Mouse (Mus musculus) MEL (cell line): ENCODE measurements around the gene Tbc1d17.

Experiments used
- BHLHE40 ChIP-seq: IDR thresholded peaks from 2 replicates; pipeline ENCODE4 v1.6.1; 2012; ENCODE audit warnings: low read depth, mild to moderate bottlenecking, inconsistent platforms, low read length, improper control_type of control experiment, borderline replicate concordance
- CHD1 ChIP-seq: IDR thresholded peaks from 2 replicates; pipeline ENCODE4 v1.6.1; 2012; ENCODE audit warnings: low read depth, mild to moderate bottlenecking, inconsistent platforms, low read length, improper control_type of control experiment
- CHD2 ChIP-seq: IDR thresholded peaks from 2 replicates; pipeline ENCODE4 v1.6.1; 2011; ENCODE audit warnings: low read length, improper control_type of control experiment
- CTCF ChIP-seq, 3 experiments: IDR thresholded peaks in 2 of 3; conservative IDR thresholded peaks in 1 of 3; 2 replicates each; pipeline ENCODE4 v1.5.1; 2011 to 2012; ENCODE audit warnings: low read length in 3 of 3, low read depth in 2 of 3, mild to moderate bottlenecking in 2 of 3, improper control_type of control experiment in 1 of 3, inconsistent platforms in 1 of 3, mixed read lengths in 1 of 3, moderate library complexity in 1 of 3; ENCODE audit not compliant: control insufficient read depth in 1 of 3, insufficient read depth in 1 of 3, poor library complexity in 1 of 3, severe bottlenecking in 1 of 3
- ETS1 ChIP-seq: IDR thresholded peaks from 2 replicates; pipeline ENCODE4 v1.6.1; 2012; ENCODE audit warnings: low read depth, mild to moderate bottlenecking, inconsistent platforms, low read length, improper control_type of control experiment, moderate library complexity
- MAX ChIP-seq: IDR thresholded peaks from 2 replicates; pipeline ENCODE4 v1.6.1; 2011; ENCODE audit warnings: low read length, improper control_type of control experiment
- MEF2A ChIP-seq: IDR thresholded peaks from 2 replicates; pipeline ENCODE4 v1.6.1; 2014; ENCODE audit warnings: low read depth, mild to moderate bottlenecking, inconsistent platforms, low read length, improper control_type of control experiment; ENCODE audit not compliant: poor library complexity, insufficient replicate concordance, severe bottlenecking; ENCODE audit errors: extremely low read depth
- NRF1 ChIP-seq: IDR thresholded peaks from 2 replicates; pipeline ENCODE4 v1.6.1; 2014; ENCODE audit warnings: low read depth, mild to moderate bottlenecking, inconsistent platforms, low read length, improper control_type of control experiment, moderate library complexity; ENCODE audit not compliant: poor library complexity, insufficient read depth, severe bottlenecking
- POLR2A ChIP-seq, 2 experiments: IDR thresholded peaks; 2 replicates each; pipeline ENCODE4 v1.6.1; 2011 to 2012; ENCODE audit warnings: low read length in 2 of 2, mild to moderate bottlenecking in 2 of 2, control low read depth in 1 of 2, improper control_type of control experiment in 1 of 2, low read depth in 1 of 2, moderate library complexity in 1 of 2; ENCODE audit not compliant: control insufficient read depth in 1 of 2, insufficient read depth in 1 of 2, poor library complexity in 1 of 2
- SMC3 ChIP-seq: IDR thresholded peaks from 2 replicates; pipeline ENCODE4 v1.6.1; 2011; ENCODE audit warnings: low read depth, low read length, improper control_type of control experiment
- USF1 ChIP-seq: IDR thresholded peaks from 2 replicates; pipeline ENCODE4 v1.6.1; 2014; ENCODE audit warnings: low read depth, mild to moderate bottlenecking, inconsistent platforms, low read length, improper control_type of control experiment, moderate library complexity
- ZKSCAN1 ChIP-seq: IDR thresholded peaks from 2 replicates; pipeline ENCODE4 v1.6.1; 2012; ENCODE audit warnings: low read depth, mild to moderate bottlenecking, inconsistent platforms, low read length, improper control_type of control experiment, moderate library complexity

DNA sequence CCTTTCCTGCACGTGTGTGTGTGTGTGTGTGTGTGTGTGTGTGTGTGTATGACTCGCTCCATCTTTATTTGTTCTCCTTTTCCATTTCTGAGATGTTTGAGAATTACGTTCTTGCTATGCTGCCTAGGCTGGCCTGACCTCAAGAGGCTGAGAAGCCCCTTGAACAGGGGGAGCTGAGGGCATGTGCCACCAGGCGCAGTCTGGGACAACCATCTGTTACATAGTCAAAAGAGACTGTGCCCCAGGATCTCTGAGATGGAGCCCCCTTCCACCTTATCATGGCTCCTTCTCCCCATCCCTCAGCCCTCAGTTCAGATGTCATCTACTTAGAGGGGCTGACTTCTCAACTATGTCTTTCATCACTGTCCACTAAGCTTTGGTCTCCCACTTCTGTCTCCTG, 34.5 kb downstream of the Tbc1d17 start:
- TF ChIP-seq SMC3 (no peak), ETS1 (no peak), USF1 (no peak), CTCF (IDR thresholded peaks at IDR 0.05 in 2 of 3, conservative IDR thresholded peaks at IDR 0.05 in 1 of 3; ENCODE audit: control insufficient read depth in 1 of 3, insufficient read depth in 1 of 3, low read depth in 2 of 3, low read length in 3 of 3, poor library complexity in 1 of 3, severe bottlenecking in 1 of 3) (no peak), MEF2A (no peak), MAX (no peak), BHLHE40 (no peak), POLR2A (IDR thresholded peaks at IDR 0.05; ENCODE audit: control insufficient read depth in 1 of 2, insufficient read depth in 1 of 2, low read depth in 1 of 2, low read length in 2 of 2, poor library complexity in 1 of 2) (no peak), CHD1 (no peak), NRF1 (no peak), ZKSCAN1 (no peak), CHD2 (no peak)
